Mouse (Mus musculus) C2C12 (cell line): ENCODE data around the gene Mapk13.

Source experiments
- CEBPB ChIP-seq: IDR thresholded peaks from one replicate; pipeline ENCODE4 v1.6.1; 2011; ENCODE audit warnings: low read depth, mild to moderate bottlenecking, control low read depth, moderate library complexity
- CTCF ChIP-seq: IDR thresholded peaks from one replicate; pipeline ENCODE4 v1.5.1; 2011; ENCODE audit not compliant: control insufficient read depth, insufficient read depth, insufficient read length
- FOSL1 ChIP-seq: IDR thresholded peaks from one replicate; pipeline ENCODE4 v1.8.0; 2011; ENCODE audit warnings: mild to moderate bottlenecking, low read length; ENCODE audit not compliant: poor library complexity, insufficient read depth, severe bottlenecking
- MAX ChIP-seq: IDR thresholded peaks from one replicate; pipeline ENCODE4 v1.6.1; 2011; ENCODE audit warnings: mild to moderate bottlenecking, control low read depth
- MYOD1 ChIP-seq: IDR thresholded peaks from one replicate; pipeline ENCODE4 v1.6.1; 2011; ENCODE audit warnings: low read depth; ENCODE audit not compliant: control insufficient read depth, insufficient read length
- MYOG ChIP-seq: IDR thresholded peaks from one replicate; pipeline ENCODE4 v1.6.1; 2011; ENCODE audit not compliant: control insufficient read depth, insufficient read length; ENCODE audit errors: extremely low read depth
- USF1 ChIP-seq: IDR thresholded peaks from one replicate; pipeline ENCODE4 v1.6.1; 2011; ENCODE audit warnings: low read depth, mild to moderate bottlenecking, control low read depth, moderate library complexity

DNA sequence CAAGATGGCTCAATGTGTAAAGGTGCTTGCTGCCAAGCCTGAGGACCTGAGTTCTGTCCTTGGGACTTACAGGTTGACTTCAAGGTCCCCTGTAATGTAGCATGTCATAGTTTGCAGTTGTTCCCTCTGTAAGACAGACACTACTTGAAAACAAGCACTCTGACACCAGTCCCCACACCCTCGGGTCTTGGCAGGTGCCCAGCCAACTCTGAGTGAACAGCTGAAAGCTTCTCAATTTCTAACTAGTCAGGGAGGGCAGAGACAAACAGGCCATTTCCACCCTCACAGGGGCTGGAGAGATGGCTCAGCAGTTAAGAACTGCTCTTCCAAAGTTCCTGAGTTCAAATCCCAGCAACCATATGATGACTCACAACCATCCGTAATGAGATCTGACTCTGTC, 11.6 kb upstream of the Mapk13 start:
- no peak for TF ChIP-seq CTCF
- no peak for TF ChIP-seq MAX
- no peak for TF ChIP-seq MYOD1
- TF ChIP-seq USF1: no peak
- TF ChIP-seq CEBPB: no peak
- no peak for TF ChIP-seq FOSL1
- no peak for TF ChIP-seq MYOG
